Mouse (Mus musculus): ENCODE results near the gene Sdk1.

The Sdk1 gene

GRCm38 (mm10) chr5:142001131-142001530 lies 759.8 kb downstream of the Sdk1 start:
- DNase-seq (ENCODE audit: low spot score), result no peak

- DNase-seq (ENCODE audit: low spot score), result no peak
Observed at GRCm38 (mm10) chr5:142001973-142002372, 760.7 kb downstream of the Sdk1 start.

- DNase-seq (ENCODE audit: low spot score), result no peak
Observed at GRCm38 (mm10) chr5:142010189-142010588, 768.9 kb downstream of the Sdk1 start.

- DNase-seq (ENCODE audit: low spot score), result no peak
Observed at GRCm38 (mm10) chr5:142017001-142017400, 775.7 kb downstream of the Sdk1 start.

GRCm38 (mm10) chr5:142022877-142023580 lies 781.7 kb downstream of the Sdk1 start:
- no peak for DNase-seq (ENCODE audit: low spot score)

GRCm38 (mm10) chr5:142024448-142024847 lies 783.2 kb downstream of the Sdk1 start:
- no peak for DNase-seq (ENCODE audit: low spot score)

- DNase-seq (ENCODE audit: low spot score), result no peak
Observed at GRCm38 (mm10) chr5:142036536-142036935, 795.2 kb downstream of the Sdk1 start.

- no peak for DNase-seq (ENCODE audit: low spot score)
Observed at GRCm38 (mm10) chr5:142039236-142039635, 797.9 kb downstream of the Sdk1 start.

GRCm38 (mm10) chr5:142039891-142040530 lies 798.7 kb downstream of the Sdk1 start:
- no peak for DNase-seq (ENCODE audit: low spot score)

GRCm38 (mm10) chr5:142041226-142041802 lies 800.0 kb downstream of the Sdk1 start:
- no peak for DNase-seq (ENCODE audit: low spot score)

GRCm38 (mm10) chr5:142061781-142062180 lies 820.5 kb downstream of the Sdk1 start:
- no peak for DNase-seq (ENCODE audit: low spot score)

- DNase-seq (ENCODE audit: low spot score), result no peak
Observed at GRCm38 (mm10) chr5:142071322-142071721, 830.0 kb downstream of the Sdk1 start.

GRCm38 (mm10) chr5:142073901-142074300 lies 832.6 kb downstream of the Sdk1 start:
- DNase-seq (ENCODE audit: low spot score), result no peak

GRCm38 (mm10) chr5:142074561-142075500 lies 833.5 kb downstream of the Sdk1 start:
- DNase-seq (ENCODE audit: low spot score), result peak; percentile 14

- no peak for DNase-seq (ENCODE audit: low spot score)
Observed at GRCm38 (mm10) chr5:142080661-142081060, 839.4 kb downstream of the Sdk1 start.

GRCm38 (mm10) chr5:142081076-142081475 lies 839.8 kb downstream of the Sdk1 start:
- DNase-seq (ENCODE audit: low spot score), result no peak

GRCm38 (mm10) chr5:142096377-142096841 lies 855.1 kb downstream of the Sdk1 start:
- DNase-seq (ENCODE audit: low spot score), result no peak

- no peak for DNase-seq (ENCODE audit: low spot score)
Observed at GRCm38 (mm10) chr5:142100176-142100575, 858.9 kb downstream of the Sdk1 start.

GRCm38 (mm10) chr5:142107434-142107833 lies 866.1 kb downstream of the Sdk1 start:
- DNase-seq (ENCODE audit: low spot score), result no peak

- no peak for DNase-seq (ENCODE audit: low spot score)
Observed at GRCm38 (mm10) chr5:142111989-142112388, 870.7 kb downstream of the Sdk1 start.

GRCm38 (mm10) chr5:142113210-142114175 lies 872.2 kb downstream of the Sdk1 start:
- no peak for DNase-seq (ENCODE audit: low spot score)

Data from lung, postnatal 25 days (tissue).